Mouse (Mus musculus) olfactory bulb, adult 2 months (tissue): ENCODE measurements around the gene Scgn.

Experiments used
- CTCF ChIP-seq: fragments of 200-500 bp; IDR thresholded peaks from 2 replicates; pipeline ENCODE4 v1.5.1; 2012; ENCODE audit warnings: low read depth, mild to moderate bottlenecking, low read length, moderate library complexity; ENCODE audit not compliant: insufficient read depth
- POLR2A ChIP-seq: fragments of 200-500 bp; IDR thresholded peaks from 2 replicates; pipeline ENCODE4 v1.6.1; 2012; ENCODE audit warnings: mild to moderate bottlenecking, low read depth, low read length, moderate library complexity; ENCODE audit not compliant: insufficient read depth

DNA sequence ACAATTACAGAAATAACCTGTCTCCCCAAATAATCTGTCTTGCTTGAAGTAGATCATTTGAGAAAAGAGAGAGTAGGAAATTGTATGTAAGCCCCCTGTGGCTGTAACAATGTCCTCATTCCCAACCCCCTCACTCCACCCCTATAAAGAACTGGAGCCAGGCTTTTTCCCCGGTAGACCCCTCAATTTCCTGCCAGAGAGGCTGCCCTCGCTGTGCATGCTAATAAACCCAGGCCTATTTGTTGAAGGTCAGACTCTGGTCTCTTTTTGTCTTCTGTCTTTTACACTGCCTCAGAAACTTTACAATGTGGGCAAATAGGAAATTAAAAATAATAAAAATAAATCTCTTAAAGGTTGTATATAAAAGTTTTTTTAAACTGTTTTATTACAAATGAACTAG lies 44.8 kb downstream of the Scgn start:
- TF ChIP-seq CTCF (no peak), POLR2A (no peak)
